Mouse (Mus musculus) bone marrow macrophage, adult 2 months (primary cell): ENCODE measurements around the gene Mrpl43.

Source experiments
- CTCF ChIP-seq: IDR thresholded peaks from 2 replicates; pipeline ENCODE4 v1.5.1; 2012; ENCODE audit warnings: low read depth, mild to moderate bottlenecking, low read length, moderate library complexity
- POLR2A ChIP-seq: IDR thresholded peaks from 2 replicates; pipeline ENCODE4 v1.6.1; 2012; ENCODE audit warnings: mild to moderate bottlenecking, low read depth, low read length, borderline replicate concordance

DNA sequence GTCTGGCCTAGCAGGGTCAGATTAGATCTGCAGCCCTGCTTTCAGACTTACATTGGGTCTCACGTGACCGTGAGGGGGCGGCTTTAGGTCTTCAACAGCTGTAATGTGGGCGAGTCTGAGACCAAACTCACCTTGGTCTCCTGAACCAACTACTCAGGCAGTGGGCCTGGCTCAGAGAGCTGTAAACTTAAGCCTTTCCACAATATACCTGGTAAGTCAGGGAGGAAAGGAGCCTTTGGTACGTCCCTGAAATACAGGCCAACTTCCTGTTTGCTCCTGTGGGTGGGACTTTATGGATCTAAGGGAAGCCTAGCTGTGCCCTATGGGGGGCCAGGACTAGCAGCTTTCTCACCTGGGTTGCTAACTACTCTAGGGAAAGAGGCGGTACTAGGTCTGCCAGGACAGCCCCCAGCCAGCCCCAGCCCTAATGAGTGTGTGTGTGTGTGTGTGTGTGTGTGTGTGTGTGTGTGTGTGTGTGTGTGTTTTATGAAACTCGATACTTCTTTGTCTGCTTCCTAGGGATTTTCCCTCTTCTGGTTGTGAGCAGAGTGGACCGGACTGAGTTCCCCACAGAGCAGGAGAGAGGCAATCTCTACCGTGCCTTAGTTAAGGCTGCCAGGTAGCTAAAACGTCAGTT is 8.2 kb upstream of the Mrpl43 start, which contains the start of gene Lzts2:
- TF ChIP-seq CTCF (no peak), POLR2A (no peak)
